Mouse (Mus musculus) hindbrain, embryonic 16.5 days (tissue): ENCODE results near the gene Akr1c13. TPM values are rescaled to one million over a fixed set of nuclear protein-coding genes. Genes with fewer than 3 reads are reported as not detected.
A peak's percentile ranks its signal among the peaks of the same experiment; 100 is the strongest.

ENCODE experiments used
- ATAC-seq: fragments of 200-750 bp; cut with Nextera tagmentation; 2 replicates; pipeline ENCODE4 v1.8.0; 2017; ENCODE audit warnings: moderate TSS enrichment, moderate library complexity
- H3K27ac ChIP-seq: fragments of 300-500 bp; sonication (generic); 2 replicates; pipeline ENCODE4 v1.5.1; 2014; ENCODE audit warnings: low read depth, mild to moderate bottlenecking, control low read depth, low read length, moderate library complexity
- H3K27me3 ChIP-seq: fragments of 300-500 bp; sonication (generic); replicated peaks from 2 replicates; pipeline ENCODE4 v1.6.1; 2014; ENCODE audit warnings: low read length; ENCODE audit not compliant: control insufficient read depth, insufficient read depth
- H3K36me3 ChIP-seq: fragments of 300-500 bp; sonication (generic); 2 replicates; pipeline ENCODE4 v1.6.1; 2014; ENCODE audit warnings: mild to moderate bottlenecking, low read length, moderate library complexity, mixed read lengths; ENCODE audit not compliant: control insufficient read depth, insufficient read depth
- H3K4me1 ChIP-seq: fragments of 300-500 bp; sonication (generic); 2 replicates; pipeline ENCODE4 v1.6.1; 2014; ENCODE audit warnings: low read depth, low read length; ENCODE audit not compliant: control insufficient read depth, insufficient read depth
- H3K4me2 ChIP-seq: fragments of 300-500 bp; sonication (generic); 2 replicates; pipeline ENCODE4 v1.6.1; 2014; ENCODE audit warnings: mild to moderate bottlenecking, low read length, control low read depth, moderate library complexity
- H3K4me3 ChIP-seq: fragments of 300-500 bp; sonication (generic); 2 replicates; pipeline ENCODE4 v1.5.1; 2014; ENCODE audit warnings: mild to moderate bottlenecking, low read length, control low read depth, moderate library complexity
- H3K9ac ChIP-seq: fragments of 300-500 bp; sonication (generic); 2 replicates; pipeline ENCODE4 v1.6.1; 2014; ENCODE audit warnings: low read depth, mild to moderate bottlenecking, control low read depth, low read length, moderate library complexity
- H3K9me3 ChIP-seq: fragments of 300-500 bp; sonication (generic); 2 replicates; pipeline ENCODE4 v1.6.1; 2014; ENCODE audit warnings: mild to moderate bottlenecking, low read length, moderate library complexity; ENCODE audit not compliant: control insufficient read depth
- WGBS: fragments of 180-500 bp; shearing (Covaris S2); extraction: QIAGEN DNeasy Blood & Tissue Kit; methylation state at CpG from one replicate; pipeline ENCODE4 v1.1.7; 2014; 5-methylcytosine and 5-hydroxymethylcytosine counted together
- polyA plus RNA-seq: library from polyadenylated mRNA; unstranded; fragments of >200 nt; fragmentation: Nextera tagmentation; extraction: Ambion mirVana; gene quantifications from 2 replicates; pipeline ENCODE4 v1.2.1, GENCODE M21; 2015

Gene Akr1c13
- polyA plus RNA-seq, 1 experiment from 2014 or later = 4.1 TPM

DNA sequence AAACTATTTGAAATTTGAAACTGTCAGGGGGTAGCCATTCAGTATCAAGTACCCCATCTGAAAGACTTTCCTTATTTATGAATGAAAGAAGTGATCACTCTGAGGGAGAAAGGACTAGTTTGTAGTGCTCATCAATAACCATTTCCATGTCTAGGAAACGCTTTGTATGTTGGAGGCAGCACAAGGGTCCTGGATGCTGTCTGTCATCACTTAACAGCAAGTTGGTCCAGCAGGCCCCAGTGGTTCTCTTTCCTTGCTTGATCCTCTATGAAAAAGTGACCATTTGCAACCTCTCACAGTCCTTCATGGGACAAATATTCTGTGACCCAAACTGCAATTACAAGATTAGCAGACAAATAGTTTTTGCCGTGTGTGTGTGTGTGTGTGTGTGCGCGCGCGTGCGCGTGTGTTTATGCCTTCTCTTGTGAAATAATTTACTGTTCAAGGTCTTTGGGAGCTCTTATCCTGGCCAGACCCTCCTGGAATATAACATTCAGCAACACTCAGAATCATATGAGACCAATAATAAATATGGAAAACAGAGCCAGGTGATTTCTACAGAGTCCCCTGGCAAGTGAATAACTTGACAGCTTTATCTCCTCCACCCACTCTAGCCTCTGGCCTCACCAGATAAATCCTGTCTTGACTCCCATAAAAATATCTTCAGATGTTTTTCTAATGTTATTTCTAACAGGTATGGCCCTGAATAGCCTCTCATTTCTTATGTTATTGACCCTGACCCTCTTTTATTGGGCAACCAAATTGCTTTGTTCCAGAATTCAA, 40.1 kb downstream of the Akr1c13 start:
- WGBS = 93% methylated on average over 8 of the region's 8 CpGs
- Histone ChIP-seq H3K27me3 (no peaks in the 10 kb centered on the region), H3K4me1 (no peaks in the 10 kb centered on the region), H3K9me3 (no peaks in the 10 kb centered on the region), H3K4me2 (no peak overlapping the region), H3K36me3 (no peaks in the 10 kb centered on the region), H3K4me3 (no peak overlapping the region), H3K27ac (no peak overlapping the region), H3K9ac (no peak overlapping the region)
- no peak for ATAC-seq

DNA sequence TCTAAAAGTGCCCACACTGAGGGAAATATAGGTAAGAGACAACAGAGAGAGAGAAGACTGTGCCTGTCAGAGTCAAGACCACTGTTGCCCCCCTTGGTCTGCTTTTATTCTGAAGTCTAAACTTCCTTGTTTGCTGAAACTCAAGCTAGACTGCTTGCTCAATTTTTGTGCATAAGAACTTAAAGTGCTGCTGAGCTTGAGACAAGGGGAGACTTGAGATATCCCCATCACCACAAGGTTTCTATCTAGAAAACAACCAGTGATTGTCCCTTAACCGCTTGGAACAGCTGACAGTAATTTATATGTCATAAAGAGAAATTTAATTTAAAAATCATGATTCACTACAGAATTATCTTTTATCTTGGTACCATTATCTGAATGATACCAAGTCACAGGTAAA, 42.2 kb downstream of the Akr1c13 start:
- H3K27ac ChIP-seq = no peak overlapping the region
- 90% methylated on average over 1 of the region's 1 CpGs for WGBS

DNA sequence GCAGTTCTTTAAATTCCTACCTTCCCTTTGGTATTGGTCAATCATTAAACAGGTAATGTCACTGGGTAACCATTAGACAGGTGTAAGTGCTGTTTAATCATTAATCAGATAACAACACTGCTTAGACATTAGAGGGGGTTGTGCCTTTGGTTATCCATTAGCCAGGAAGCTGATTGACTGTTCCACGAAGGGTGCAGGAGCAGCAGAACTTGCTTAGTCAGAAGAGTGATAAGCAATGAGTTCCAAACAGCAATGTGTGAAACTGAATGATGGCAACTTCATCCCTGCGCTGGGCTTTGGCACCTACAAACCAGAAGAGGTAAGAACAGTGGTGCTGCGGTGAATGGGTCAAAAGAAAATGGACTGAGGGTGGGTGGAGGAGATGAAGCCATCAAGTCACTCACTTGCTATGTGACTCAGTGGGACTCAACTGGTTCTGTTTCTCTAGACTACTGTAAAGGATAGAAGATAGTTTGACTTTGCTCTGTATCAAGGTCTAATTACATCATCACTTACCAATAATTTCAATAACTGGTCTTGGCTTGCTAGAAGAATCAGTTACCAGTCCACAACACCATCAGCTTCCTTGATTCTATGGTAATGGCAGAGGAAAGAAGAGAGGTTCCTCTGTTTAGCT, 42.7 kb downstream of the Akr1c13 start:
- Histone ChIP-seq H3K27me3 (no peaks in the 10 kb centered on the region), H3K9ac (no peak overlapping the region), H3K4me1 (no peaks in the 10 kb centered on the region), H3K4me3 (no peak overlapping the region), H3K4me2 (no peak overlapping the region), H3K27ac (no peak overlapping the region), H3K36me3 (no peaks in the 10 kb centered on the region), H3K9me3 (no peaks in the 10 kb centered on the region)
- no peak for ATAC-seq
- 69% methylated on average over 3 of the region's 3 CpGs for WGBS

More for the DNA sequence above, 42.2 kb downstream of the Akr1c13 start:
- ATAC-seq = no peak
- H3K36me3 ChIP-seq = no peaks in the 10 kb centered on the region
- H3K4me3 ChIP-seq = no peak overlapping the region
- no peak overlapping the region for H3K9ac ChIP-seq
- H3K27me3 ChIP-seq = no peaks in the 10 kb centered on the region
- H3K4me2 ChIP-seq = no peak overlapping the region
- no peaks in the 10 kb centered on the region for H3K4me1 ChIP-seq
- no peaks in the 10 kb centered on the region for H3K9me3 ChIP-seq

DNA sequence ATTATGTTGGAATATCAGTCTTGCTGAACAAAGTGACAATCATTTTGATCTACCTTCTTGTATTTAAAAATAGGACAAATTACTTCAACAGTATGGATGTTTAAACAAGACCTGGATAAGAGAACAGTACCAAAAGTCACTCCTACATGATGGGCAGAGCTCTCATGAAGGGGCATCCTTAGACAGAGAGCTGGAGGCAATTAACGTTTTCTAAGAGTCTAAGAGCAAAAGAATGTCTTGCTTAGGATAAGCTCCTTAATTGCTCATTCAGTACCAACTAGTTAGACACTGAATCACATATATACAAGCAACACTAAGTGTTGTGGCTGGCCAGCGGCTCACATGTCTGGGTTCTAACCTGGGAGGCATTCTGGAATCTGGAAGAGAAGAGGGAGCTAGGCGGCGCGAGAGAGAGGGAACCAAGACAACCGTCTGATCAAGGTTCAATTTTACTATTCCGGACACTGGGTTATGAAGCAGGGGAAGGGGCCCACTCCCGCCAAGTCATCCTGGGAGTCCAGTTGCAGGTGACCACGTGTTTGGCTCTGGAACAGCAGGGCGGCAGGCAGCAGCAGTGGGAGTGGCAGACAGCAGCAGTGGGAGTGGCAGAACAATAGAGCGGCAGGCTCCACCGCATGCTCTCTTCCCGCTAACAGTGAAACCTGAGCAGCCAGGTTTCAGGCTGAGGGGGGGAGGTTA, 54.1 kb downstream of the Akr1c13 start:
- WGBS = 5% methylated on average over 13 of the region's 13 CpGs
- no peaks in the 10 kb centered on the region for H3K36me3 ChIP-seq
- H3K9ac ChIP-seq = peak overlapping the region; percentile 71
- H3K4me1 ChIP-seq = no peaks in the 10 kb centered on the region
- H3K27ac ChIP-seq = peak overlapping the region; percentile 46; the same call in 1 of the 2 replicates
- peak overlapping the region; percentile 65 for H3K4me2 ChIP-seq
- no peaks in the 10 kb centered on the region for H3K9me3 ChIP-seq
- H3K4me3 ChIP-seq = peak overlapping the region; percentile 44
- ATAC-seq = peak; percentile 98
- H3K27me3 ChIP-seq = no peaks in the 10 kb centered on the region

DNA sequence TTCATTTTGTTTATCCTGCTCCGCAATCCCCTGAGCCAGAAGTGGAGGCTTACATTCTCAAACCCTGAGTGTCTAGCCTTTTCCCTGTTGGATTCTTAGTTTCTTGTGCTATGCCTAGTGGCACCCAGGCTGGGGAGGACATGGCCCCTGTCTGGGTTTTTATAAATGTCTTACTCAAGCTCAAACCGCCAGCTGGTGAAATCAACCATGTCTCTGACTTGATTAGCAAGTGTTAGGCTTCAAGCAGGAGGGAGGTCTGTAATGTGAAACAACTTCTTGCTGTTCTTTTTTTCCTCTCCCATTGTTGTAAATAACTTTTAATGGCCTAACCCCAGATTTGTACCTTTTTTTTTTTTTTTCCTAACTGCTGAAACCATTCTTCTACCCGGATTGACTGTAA, 58.4 kb downstream of the Akr1c13 start:
- Histone ChIP-seq H3K27ac (no peak overlapping the region), H3K9ac (no peak overlapping the region), H3K9me3 (no peaks in the 10 kb centered on the region), H3K4me1 (no peaks in the 10 kb centered on the region), H3K4me3 (no peak overlapping the region), H3K36me3 (no peaks in the 10 kb centered on the region), H3K27me3 (no peaks in the 10 kb centered on the region), H3K4me2 (no peak overlapping the region)
- ATAC-seq = no peak
- 52% methylated on average over 3 of the region's 3 CpGs for WGBS

Other genes with a start within 250 kb of the Akr1c13 start
- 0.20 and 0.31 TPM in 2 replicates for gene Ucn3, start 245.8 kb upstream of the Akr1c13 start, polyA plus RNA-seq
- 0.85 and 1.3 TPM in 2 replicates for gene Akr1c14, start 142.1 kb upstream of the Akr1c13 start, polyA plus RNA-seq
- gene Akr1c18, start 40.5 kb upstream of the Akr1c13 start, polyA plus RNA-seq = not detected in 2 replicates
- gene Akr1c19, start 37.5 kb downstream of the Akr1c13 start, polyA plus RNA-seq = 6.3 and 8.2 TPM in 2 replicates
- 0.14 and 0.33 TPM in 2 replicates for gene Akr1c12, start 88.3 kb downstream of the Akr1c13 start, polyA plus RNA-seq
- not detected in 2 replicates for gene Akr1c6, start 243.2 kb downstream of the Akr1c13 start, polyA plus RNA-seq